Mouse (Mus musculus) kidney, embryonic 15.5 days (tissue): ENCODE data around the gene Tmf1. TPM values are rescaled to one million over a fixed set of nuclear protein-coding genes. Genes with fewer than 3 reads are reported as not detected.
A peak's percentile ranks its signal among the peaks of the same experiment; 100 is the strongest.

ENCODE experiments used
- ATAC-seq: fragments of 200-750 bp; cut with Nextera tagmentation; replicated peaks from 2 replicates; pipeline ENCODE4 v1.8.0; 2017; ENCODE audit warnings: moderate TSS enrichment; ENCODE audit not compliant: low FRiP score
- H3K27ac ChIP-seq: fragments of 300-500 bp; sonication (generic); 2 replicates; pipeline ENCODE4 v1.5.1; 2015; ENCODE audit warnings: mild to moderate bottlenecking, inconsistent platforms
- H3K27me3 ChIP-seq: fragments of 300-500 bp; sonication (generic); 2 replicates; pipeline ENCODE4 v1.6.1; 2015; ENCODE audit warnings: inconsistent platforms
- H3K36me3 ChIP-seq: fragments of 300-500 bp; sonication (generic); 2 replicates; pipeline ENCODE4 v1.6.1; 2015; ENCODE audit warnings: inconsistent platforms
- H3K4me1 ChIP-seq: fragments of 300-500 bp; sonication (generic); 2 replicates; pipeline ENCODE4 v1.6.1; 2015; ENCODE audit warnings: inconsistent platforms
- H3K4me2 ChIP-seq: fragments of 300-500 bp; sonication (generic); 2 replicates; pipeline ENCODE4 v1.6.1; 2015; ENCODE audit warnings: moderate library complexity, mild to moderate bottlenecking, inconsistent platforms
- H3K4me3 ChIP-seq: fragments of 300-500 bp; sonication (generic); replicated peaks from 2 replicates; pipeline ENCODE4 v1.5.1; 2015; ENCODE audit warnings: mild to moderate bottlenecking, inconsistent platforms
- H3K9ac ChIP-seq: fragments of 300-500 bp; sonication (generic); 2 replicates; pipeline ENCODE4 v1.6.1; 2015; ENCODE audit warnings: mild to moderate bottlenecking, inconsistent platforms
- H3K9me3 ChIP-seq: fragments of 300-500 bp; sonication (generic); replicated peaks from 2 replicates; pipeline ENCODE4 v1.6.1; 2016; ENCODE audit warnings: inconsistent platforms
- WGBS: fragments of 180-500 bp; shearing (Covaris S2); methylation state at CpG from one replicate; pipeline ENCODE4 v1.1.7; 2015; ENCODE audit warnings: mixed read lengths; 5-methylcytosine and 5-hydroxymethylcytosine counted together
- polyA plus RNA-seq: library from polyadenylated mRNA; unstranded; fragments of >200 nt; fragmentation: Nextera tagmentation; extraction: Ambion mirVana; gene quantifications from 2 replicates; pipeline ENCODE4 v1.2.1, GENCODE M21; 2015

The Tmf1 gene
- 34.7 and 39.5 TPM in 2 replicates for polyA plus RNA-seq

DNA sequence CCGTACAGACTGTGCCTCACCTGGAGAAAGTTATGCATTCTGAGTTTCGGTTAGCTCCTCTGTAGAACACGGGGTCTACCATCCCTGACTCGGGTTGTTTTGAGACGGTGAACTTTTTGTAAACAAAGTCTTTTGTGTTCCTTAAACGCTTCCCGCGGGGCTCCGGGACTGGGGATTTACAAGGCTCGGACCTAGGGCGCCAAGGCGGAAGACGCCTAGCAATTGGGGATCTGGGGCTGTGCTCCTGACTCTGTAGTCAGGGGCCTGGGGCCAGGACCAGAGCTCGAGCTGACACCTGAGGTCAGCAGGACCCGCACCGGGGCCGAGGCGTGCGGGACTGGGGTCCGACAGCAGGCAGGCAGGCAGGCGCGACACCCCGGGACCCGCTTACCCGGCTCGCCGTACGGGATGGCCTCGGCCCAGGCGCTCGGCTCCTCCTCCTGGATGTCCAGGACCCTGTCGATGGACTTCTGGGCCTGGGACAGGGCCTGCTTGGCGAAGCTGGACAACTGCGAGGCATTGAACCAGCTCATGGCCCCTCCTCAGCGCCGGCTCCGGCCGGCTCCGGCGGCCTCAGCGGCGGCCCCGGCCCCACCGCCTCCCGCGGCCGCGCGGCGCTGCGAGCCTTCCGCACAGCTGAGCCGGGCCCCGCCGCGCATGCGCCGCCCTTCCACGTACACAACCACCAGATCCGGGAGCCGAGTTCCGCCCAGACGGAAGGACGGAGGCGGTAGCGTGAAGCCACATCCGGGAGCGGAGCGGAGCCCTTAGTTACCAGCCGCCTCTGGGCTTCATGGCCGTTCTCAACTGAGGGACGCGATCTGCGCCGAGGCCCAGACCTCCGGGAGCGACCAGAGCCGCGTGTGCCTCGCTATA, at the start of gene Tmf1:
TSS of gene Tmf1 (minus strand) at position 632 of the 876 bp plus-strand sequence.
- Histone ChIP-seq H3K36me3 (peaks cover 24% of the 10 kb centered on the region), H3K27me3 (no peaks in the 10 kb centered on the region), H3K4me1 (peaks cover 35% of the 10 kb centered on the region), H3K9me3 (no peaks in the 10 kb centered on the region), H3K27ac (peak within 1 kb of the TSS; percentile 97), H3K4me2 (peak within 1 kb of the TSS; percentile 76), H3K4me3 (peak within 1 kb of the TSS; percentile 77), H3K9ac (peak within 1 kb of the TSS; percentile 90)
- WGBS = 0% methylated on average over 80 of the region's 80 CpGs
- ATAC-seq = peak; percentile 98

DNA sequence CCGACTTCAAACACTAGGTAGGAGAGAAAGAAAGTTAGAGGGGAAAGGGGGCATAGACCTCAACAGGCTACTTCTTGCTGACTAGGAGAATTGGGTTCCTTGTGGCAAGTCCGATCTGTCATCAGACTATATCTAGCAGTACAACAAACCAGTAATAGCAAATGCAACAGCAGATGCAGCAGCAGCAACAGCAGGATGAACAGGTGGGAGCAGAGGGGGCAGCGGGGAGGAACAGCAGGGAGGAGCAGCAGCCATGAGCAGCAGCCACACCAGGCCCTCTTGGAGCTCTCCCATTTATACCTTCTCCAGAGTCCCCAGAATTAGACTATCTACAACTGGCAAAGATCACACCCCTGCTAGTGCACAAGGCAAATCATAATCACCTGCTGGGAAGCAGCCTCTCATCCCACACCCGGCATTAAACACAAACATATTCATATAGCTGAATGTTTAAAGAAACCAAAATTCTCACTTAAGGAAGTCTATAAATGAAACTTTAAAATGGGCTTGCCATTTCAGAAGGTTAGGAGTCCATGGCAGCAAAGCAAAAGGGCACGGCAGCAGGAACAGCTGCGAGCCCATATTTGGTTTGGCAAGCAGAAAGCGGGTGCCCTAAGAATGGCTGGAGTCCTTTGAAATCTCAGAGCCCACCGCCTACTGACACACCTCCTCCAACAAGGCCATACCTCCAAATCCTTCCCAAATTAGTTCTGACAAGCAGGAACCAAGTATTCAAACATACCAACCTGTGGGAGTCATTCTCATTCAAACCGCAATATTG, 48.3 kb upstream of the Tmf1 start:
- no peak for ATAC-seq
- Histone ChIP-seq H3K9me3 (no peaks in the 10 kb centered on the region), H3K4me2 (no peak overlapping the region), H3K27ac (no peak overlapping the region), H3K4me1 (peaks cover 6% of the 10 kb centered on the region; the same call in 1 of the 2 replicates), H3K36me3 (peaks cover 30% of the 10 kb centered on the region), H3K9ac (no peak overlapping the region), H3K4me3 (no peak overlapping the region), H3K27me3 (no peaks in the 10 kb centered on the region)
- 97% methylated on average over 9 of the region's 9 CpGs for WGBS

DNA sequence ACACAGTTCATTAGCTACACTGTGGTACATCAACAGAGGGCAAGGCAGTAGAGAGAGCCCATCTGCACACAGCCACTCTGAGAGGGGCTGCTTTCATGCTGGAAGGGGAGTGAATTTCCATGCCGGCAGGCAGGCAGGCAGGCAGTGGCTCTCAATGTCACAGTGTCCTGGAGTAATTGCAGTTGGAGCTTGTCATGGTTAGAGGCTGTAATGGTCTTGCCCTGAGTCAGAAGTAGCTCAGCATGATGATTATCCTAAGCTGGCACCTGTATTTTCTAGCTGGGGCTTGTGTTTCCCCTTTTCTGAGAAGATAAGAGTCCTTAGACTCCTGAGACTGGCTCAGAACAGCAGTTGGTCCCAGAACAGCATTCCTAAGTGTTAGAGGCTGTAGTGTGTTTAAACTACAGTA, 47.2 kb upstream of the Tmf1 start:
- no peaks in the 10 kb centered on the region for H3K9me3 ChIP-seq
- peaks cover 18% of the 10 kb centered on the region for H3K4me1 ChIP-seq
- WGBS = 45% methylated on average over 1 of the region's 1 CpGs
- no peak for ATAC-seq
- H3K36me3 ChIP-seq = peaks cover 20% of the 10 kb centered on the region
- H3K4me3 ChIP-seq = no peak overlapping the region
- no peak overlapping the region for H3K27ac ChIP-seq
- no peak overlapping the region for H3K9ac ChIP-seq
- H3K4me2 ChIP-seq = no peak overlapping the region
- no peaks in the 10 kb centered on the region for H3K27me3 ChIP-seq

DNA sequence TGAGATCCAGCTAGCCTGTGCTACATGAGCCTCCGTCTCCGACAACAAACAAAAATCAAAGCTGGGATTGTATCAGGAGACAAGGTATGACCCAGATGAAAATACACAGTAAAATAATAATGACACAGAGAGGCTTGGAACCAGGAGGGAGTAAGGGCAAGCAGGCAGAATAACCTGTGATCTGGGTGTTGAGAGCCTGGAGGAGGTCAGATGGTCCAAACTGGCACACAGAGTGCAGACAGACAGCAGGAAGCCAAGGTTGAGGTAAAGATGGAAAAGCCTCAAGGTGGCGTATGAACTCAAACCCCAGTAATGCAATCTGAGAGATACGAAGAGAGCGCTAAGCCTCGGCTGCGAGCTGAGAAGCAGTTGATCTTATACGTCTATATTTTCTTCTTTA, 45.6 kb upstream of the Tmf1 start:
- ATAC-seq = no peak
- WGBS = 95% methylated on average over 8 of the region's 8 CpGs

DNA sequence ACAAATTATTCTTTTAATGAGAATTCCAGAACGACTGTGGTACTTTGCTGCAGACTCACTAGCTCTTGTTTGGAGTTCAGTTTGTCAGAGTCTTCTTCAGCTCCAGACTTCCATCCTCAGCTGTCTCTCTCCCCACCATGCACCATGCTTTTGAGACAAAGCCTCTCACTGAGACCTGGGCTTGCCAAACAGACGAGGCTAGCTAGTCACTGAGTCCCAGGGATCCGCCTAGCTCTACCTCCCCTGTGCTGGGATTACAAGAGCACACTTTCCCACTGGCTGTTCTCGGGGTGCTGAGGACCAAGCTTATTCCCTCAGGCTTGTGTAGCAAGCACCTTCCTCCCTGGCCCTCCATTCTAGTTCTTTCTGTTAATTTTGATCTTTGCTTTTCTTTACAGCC, 44.6 kb upstream of the Tmf1 start:
- Histone ChIP-seq H3K4me3 (no peak overlapping the region), H3K4me2 (no peak overlapping the region), H3K4me1 (peaks cover 19% of the 10 kb centered on the region), H3K9ac (no peak overlapping the region), H3K27me3 (no peaks in the 10 kb centered on the region), H3K27ac (no peak overlapping the region), H3K36me3 (no peaks in the 10 kb centered on the region), H3K9me3 (no peaks in the 10 kb centered on the region)
- no peak for ATAC-seq
- 84% methylated on average over 4 of the region's 4 CpGs for WGBS

More for the DNA sequence above, 45.6 kb upstream of the Tmf1 start:
- H3K36me3 ChIP-seq = peaks cover 4% of the 10 kb centered on the region
- no peaks in the 10 kb centered on the region for H3K9me3 ChIP-seq
- H3K4me2 ChIP-seq = no peak overlapping the region
- no peak overlapping the region for H3K9ac ChIP-seq
- H3K27ac ChIP-seq = no peak overlapping the region
- H3K4me3 ChIP-seq = no peak overlapping the region
- H3K4me1 ChIP-seq = peaks cover 19% of the 10 kb centered on the region
- H3K27me3 ChIP-seq = no peaks in the 10 kb centered on the region

DNA sequence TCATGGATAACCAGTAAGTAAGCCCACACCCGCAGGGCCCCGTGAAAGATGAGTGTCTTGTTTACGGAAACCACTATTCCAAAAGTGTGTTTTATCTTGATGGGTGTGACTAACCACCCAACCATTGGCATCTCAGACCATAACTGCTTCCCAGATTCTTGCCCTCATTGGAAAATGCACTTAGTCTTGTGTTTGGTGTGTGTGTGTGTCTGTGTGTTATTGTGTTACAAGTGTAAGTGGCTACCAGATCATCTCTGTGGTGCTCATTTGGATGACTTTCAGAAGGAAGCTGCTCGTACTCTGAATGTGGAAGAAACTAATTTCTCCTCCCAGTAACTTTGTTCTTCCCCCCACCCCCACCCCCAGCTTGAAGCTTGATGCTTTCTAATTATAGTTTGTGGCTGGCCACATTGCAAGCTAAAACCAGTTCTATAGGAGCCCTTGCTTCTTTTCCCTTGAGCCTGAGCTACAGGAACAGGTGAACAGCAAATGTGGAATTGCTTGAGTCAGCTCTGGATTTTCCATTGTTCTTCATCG, 44.1 kb upstream of the Tmf1 start:
- WGBS = 66% methylated on average over 5 of the region's 5 CpGs
- Histone ChIP-seq H3K4me2 (no peak overlapping the region), H3K36me3 (no peaks in the 10 kb centered on the region), H3K9ac (no peak overlapping the region), H3K4me3 (no peak overlapping the region), H3K27ac (0 out of 2 replicates have a peak overlapping the region, but pooled peaks have one; percentile 10), H3K9me3 (no peaks in the 10 kb centered on the region), H3K27me3 (no peaks in the 10 kb centered on the region), H3K4me1 (peaks cover 19% of the 10 kb centered on the region)
- no peak for ATAC-seq

DNA sequence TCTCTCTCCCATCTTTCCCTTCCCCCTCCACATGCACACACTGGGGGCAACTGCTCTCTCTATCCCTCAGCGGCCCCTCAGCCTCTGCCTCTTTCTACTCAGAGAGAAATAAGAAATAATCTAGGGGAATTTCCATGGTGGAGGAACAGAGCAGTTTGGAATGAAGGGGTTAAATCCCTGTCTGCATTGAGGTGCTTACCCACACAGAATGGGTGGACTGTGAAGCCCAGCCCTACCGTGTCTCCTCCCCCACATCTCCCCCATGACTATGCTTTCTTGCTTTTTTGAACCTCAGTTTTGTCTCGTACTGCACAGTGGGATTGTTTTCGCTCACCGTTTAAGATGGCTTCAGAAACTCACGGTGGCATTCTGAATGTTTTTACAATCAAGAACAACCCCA, 43.4 kb upstream of the Tmf1 start:
- Histone ChIP-seq H3K9me3 (no peaks in the 10 kb centered on the region), H3K4me2 (no peak overlapping the region), H3K36me3 (no peaks in the 10 kb centered on the region), H3K9ac (no peak overlapping the region), H3K4me3 (no peak overlapping the region), H3K4me1 (peaks cover 19% of the 10 kb centered on the region), H3K27ac (no peak overlapping the region), H3K27me3 (no peaks in the 10 kb centered on the region)
- 47% methylated on average over 6 of the region's 6 CpGs for WGBS
- ATAC-seq = peak; percentile 49; the same call in 1 of the 2 replicates

DNA sequence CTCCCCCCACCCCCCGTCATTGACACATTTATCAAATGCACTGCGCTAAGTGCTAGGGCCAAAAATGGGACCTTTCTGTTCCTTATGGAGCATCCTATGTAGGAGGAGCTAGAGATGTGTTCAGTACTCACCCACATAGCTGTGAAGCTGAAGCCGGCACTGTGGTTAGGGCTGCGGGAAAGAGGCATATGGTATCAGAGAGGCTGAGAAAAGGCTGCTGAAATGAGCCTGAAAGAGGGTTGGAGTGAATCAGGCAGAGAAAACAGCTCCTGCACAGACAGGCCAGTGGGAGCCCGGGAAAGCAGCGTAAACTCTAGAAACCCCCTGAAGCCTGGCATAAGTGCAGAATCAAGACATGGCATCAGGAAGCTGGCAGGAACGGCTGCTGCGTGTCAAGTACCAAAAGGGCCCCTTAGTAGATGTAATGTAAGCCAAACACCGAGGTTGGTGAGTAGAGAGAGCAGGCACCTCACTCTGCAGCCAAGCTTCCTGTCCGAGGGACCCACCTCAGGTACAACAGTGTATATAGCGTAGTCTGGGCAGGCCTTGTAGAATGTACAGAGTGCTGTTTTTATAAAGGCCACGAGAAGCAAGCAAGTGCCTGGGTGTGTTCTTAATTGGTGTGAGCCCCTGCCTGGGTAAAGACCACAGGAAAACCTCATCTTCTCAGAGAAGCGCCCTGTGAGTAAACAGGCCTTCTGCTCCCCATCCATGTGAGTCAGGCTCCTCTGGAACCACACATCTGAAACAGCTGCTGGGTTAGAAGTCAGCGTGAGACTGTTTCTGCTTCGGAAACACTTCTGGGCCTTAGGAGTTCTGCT, 42.5 kb upstream of the Tmf1 start:
- Histone ChIP-seq H3K9me3 (no peaks in the 10 kb centered on the region), H3K27ac (no peak overlapping the region), H3K27me3 (no peaks in the 10 kb centered on the region), H3K4me2 (no peak overlapping the region), H3K4me3 (no peak overlapping the region), H3K9ac (no peak overlapping the region), H3K36me3 (no peaks in the 10 kb centered on the region), H3K4me1 (peaks cover 19% of the 10 kb centered on the region)
- 65% methylated on average over 15 of the region's 15 CpGs for WGBS
- no peak for ATAC-seq

DNA sequence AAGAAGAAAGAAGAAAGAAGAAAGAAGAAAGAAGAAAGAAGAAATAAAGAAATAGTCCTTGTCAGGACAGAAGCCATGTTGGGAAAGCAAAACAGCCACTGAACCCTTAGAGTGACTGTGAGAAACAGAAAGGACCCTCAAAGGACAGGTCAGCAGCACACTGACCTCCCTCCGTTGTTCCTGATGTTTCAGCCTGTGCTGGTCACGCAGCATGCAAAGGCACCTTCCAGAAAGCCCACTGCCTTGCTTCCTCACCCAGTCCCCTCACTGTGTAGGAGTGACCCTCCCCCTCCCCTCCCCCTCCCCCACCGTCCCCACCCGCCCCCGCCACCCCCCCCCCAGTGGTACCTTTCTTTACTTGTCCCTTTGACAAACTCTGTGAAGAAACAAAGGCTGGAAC, 41.8 kb upstream of the Tmf1 start:
- Histone ChIP-seq H3K4me1 (peaks cover 19% of the 10 kb centered on the region), H3K4me2 (no peak overlapping the region), H3K27me3 (no peaks in the 10 kb centered on the region), H3K36me3 (no peaks in the 10 kb centered on the region), H3K4me3 (no peak overlapping the region), H3K9ac (no peak overlapping the region), H3K9me3 (no peaks in the 10 kb centered on the region), H3K27ac (no peak overlapping the region)
- no peak for ATAC-seq
- WGBS = 65% methylated on average over 3 of the region's 5 CpGs

DNA sequence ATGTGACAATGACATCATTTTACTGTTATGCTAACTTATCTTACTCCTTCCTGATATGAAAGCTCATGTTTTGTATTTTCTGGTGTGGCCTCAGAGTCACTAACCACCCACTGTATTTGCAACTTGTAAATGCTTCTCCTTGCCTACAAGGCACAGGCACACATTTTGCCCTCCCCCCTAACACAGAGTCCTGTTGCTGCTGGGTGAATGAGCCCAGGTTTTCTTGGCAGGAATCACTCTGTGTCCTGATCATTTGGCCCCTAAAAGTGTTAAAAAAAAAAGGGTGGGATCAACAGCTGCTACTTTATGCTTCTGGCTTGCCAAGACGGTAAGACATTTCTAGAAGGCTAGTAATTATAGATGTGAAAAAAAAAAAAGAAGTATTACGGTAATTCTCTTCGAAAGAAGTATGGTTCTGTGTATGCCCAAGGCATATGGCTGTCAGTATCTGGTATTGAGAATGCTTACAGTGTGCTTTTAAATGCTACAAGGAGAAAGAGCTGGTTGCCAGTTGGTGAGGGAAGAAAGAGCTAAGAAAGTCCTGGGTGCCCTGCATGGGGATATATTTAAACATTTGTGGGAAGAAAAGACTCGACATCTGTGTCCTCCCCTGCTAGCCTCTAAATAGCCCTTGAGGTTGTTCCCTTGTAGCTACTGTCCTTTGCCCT, 37.4 kb upstream of the Tmf1 start:
- Histone ChIP-seq H3K4me2 (no peak overlapping the region), H3K27ac (no peak overlapping the region), H3K9me3 (no peaks in the 10 kb centered on the region), H3K36me3 (peaks cover 11% of the 10 kb centered on the region), H3K4me1 (peaks cover 21% of the 10 kb centered on the region), H3K9ac (no peak overlapping the region), H3K4me3 (no peak overlapping the region), H3K27me3 (no peaks in the 10 kb centered on the region)
- no peak for ATAC-seq
- 77% methylated on average over 4 of the region's 4 CpGs for WGBS

DNA sequence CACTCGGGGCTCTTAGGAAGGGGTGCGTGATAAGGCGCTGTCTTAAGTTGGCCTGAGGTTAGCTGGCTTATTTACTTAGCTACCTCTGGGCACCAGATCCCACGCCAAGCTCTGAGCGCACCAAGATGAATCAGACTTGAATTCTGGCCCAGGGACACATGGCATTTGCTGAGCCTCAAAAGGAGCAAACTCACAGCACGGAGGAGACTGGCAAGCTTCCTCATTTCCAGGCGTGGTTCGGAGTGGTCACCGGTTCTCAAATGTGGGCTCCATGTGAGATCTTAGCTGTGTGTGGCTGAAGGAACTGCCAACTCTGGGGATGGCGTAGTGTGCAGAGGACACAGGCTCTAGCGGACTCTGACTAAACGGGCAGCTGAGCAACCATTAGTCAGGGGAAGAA, 33.1 kb upstream of the Tmf1 start:
- Histone ChIP-seq H3K9ac (no peak overlapping the region), H3K4me1 (peaks cover 34% of the 10 kb centered on the region), H3K4me3 (peak overlapping the region; percentile 76), H3K9me3 (no peaks in the 10 kb centered on the region), H3K27ac (no peak overlapping the region), H3K4me2 (peak overlapping the region; percentile 80), H3K27me3 (no peaks in the 10 kb centered on the region), H3K36me3 (peaks cover 11% of the 10 kb centered on the region)
- 71% methylated on average over 12 of the region's 12 CpGs for WGBS
- ATAC-seq = no peak
